Mouse (Mus musculus) Patski (cell line): Measurements from ENCODE around the gene Rufy1. TPM values are rescaled to one million over a fixed set of nuclear protein-coding genes. Genes with fewer than 3 reads are reported as not detected.
A peak's percentile ranks its signal among the peaks of the same experiment; 100 is the strongest.
"Not testable (repeated sequence)": the region's sequence is repeated elsewhere in the genome, so short reads cannot be mapped to it uniquely, and the experiment has no call there.

Source experiments
- ATAC-seq: fragments of 100-300 bp; one replicate; pipeline ENCODE4 v1.8.0; 2021
- CTCF ChIA-PET: fragments of 350-600 bp; sonication (Branson Sonifier 250); formaldehyde crosslinking; loops from one replicate; lab custom pipeline; 2022; ENCODE audit warnings: inconsistent platforms; lab: Charles Lee
- POLR2A ChIA-PET: fragments of 350-600 bp; sonication (Branson Sonifier 250); formaldehyde crosslinking; loops from one replicate; lab custom pipeline; 2022; ENCODE audit warnings: antibody characterized with exemption, inconsistent platforms; lab: Charles Lee
- DNase-seq: peaks from one replicate; pipeline ENCODE4 v3.0.0-alpha.2; 2011; ENCODE audit warnings: low read depth, low spot score
- H3K27me3 ChIP-seq: fragments of 371-371 bp; one replicate; pipeline ENCODE4 v1.5.1; 2021
- CTCF ChIP-seq: fragments of 100-300 bp; IDR thresholded peaks from one replicate; pipeline ENCODE4 v1.5.1; 2021
- in situ Hi-C: fragments of 300-500 bp; cut with MboI; formaldehyde crosslinking; loops from 3 replicates; pipeline ENCODE4 v1.11.1; 2018; ENCODE audit warnings: low pct_unique_long_range_greater_than_20kb, mixed read lengths
- polyA plus RNA-seq: library from polyadenylated mRNA; unstranded; gene quantifications from one replicate; pipeline ENCODE4 v1.2.3, GENCODE M21; 2021

The Rufy1 gene
- polyA plus RNA-seq, 1 experiment from 2014 or later = 35.8 TPM

GRCm38 (mm10) chr11:50373621-50374020 is 57.3 kb downstream of the Rufy1 start:
- DNase-seq (no peak), ATAC-seq (no peak)
- ChIA-PET CTCF (no interaction called here), POLR2A (no interaction called here)
- in situ Hi-C loops = no loop called here
- TF ChIP-seq CTCF = no peak
- H3K27me3 ChIP-seq = no peaks in the 10 kb centered on the region

- no peak for TF ChIP-seq CTCF
- in situ Hi-C loops = no loop called here
- POLR2A ChIA-PET = no interaction called here
- ATAC-seq = no peak
- CTCF ChIA-PET = interaction anchor here (1.5 kb wide), 1 partner anchor 11 kb away, joined by 5 read pairs; no protein-coding TSS in a partner anchor
- DNase-seq = no peak
- no peaks in the 10 kb centered on the region for H3K27me3 ChIP-seq
These were observed 57.8 kb downstream of the Rufy1 start for GRCm38 (mm10) chr11:50373086-50373485.

DNA sequence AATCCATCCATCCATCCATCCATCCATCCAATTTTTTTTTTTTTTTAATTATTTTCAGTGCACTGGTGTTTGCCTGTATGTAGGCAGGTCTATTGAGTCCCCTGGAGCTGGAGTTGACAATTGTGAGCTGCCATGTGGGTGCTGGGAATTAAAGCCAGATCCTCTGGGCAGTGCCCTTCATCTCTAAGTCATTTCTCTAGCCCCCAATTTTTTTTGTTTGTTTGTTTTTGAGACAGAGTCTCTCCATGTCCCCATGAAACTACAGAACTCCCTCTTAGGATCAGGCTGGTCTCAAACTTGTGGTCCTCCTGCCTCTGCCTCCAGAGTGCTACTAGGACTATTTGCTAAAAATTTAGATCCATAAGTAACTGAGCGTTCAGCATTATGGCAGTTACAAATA is 59.0 kb downstream of the Rufy1 start:
- no peak for DNase-seq
- no peak for TF ChIP-seq CTCF
- ChIA-PET POLR2A (no interaction called here), CTCF (interaction anchor here (1.0 to 1.5 kb wide), 2 partner anchors 9 to 147 kb away, joined by 3 to 5 read pairs; no protein-coding TSS in a partner anchor)
- no peak for ATAC-seq
- no peaks in the 10 kb centered on the region for H3K27me3 ChIP-seq
- in situ Hi-C loops = no loop called here

DNA sequence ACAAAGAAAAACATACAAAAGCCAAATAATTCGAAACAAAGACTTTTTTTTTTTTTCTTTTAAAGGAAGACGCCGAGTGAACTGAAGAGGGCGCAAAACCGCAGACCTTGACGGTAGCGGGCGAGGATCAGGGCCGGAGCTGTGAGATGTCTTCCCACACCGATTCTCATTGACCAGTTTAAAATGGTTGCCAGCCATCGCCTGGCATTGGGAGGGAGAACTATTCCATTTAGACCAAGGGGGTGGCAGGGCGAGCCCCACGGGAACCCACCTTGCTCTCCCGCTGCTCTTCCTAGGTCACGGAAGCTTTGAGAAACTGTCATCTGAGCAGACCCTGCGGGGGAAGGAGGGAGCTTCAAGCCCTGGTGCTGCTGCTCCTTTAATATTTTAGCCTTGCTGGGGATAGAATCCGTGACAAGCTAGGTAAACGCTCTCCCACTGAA is 59.5 kb downstream of the Rufy1 start:
- in situ Hi-C loops = no loop called here
- ChIA-PET POLR2A (no interaction called here), CTCF (interaction anchor here (1.5 kb wide), 1 partner anchor 9 kb away, joined by 5 read pairs; no protein-coding TSS in a partner anchor)
- no peak for TF ChIP-seq CTCF
- ATAC-seq (no peak), DNase-seq (no peak)
- H3K27me3 ChIP-seq = no peaks in the 10 kb centered on the region

DNA sequence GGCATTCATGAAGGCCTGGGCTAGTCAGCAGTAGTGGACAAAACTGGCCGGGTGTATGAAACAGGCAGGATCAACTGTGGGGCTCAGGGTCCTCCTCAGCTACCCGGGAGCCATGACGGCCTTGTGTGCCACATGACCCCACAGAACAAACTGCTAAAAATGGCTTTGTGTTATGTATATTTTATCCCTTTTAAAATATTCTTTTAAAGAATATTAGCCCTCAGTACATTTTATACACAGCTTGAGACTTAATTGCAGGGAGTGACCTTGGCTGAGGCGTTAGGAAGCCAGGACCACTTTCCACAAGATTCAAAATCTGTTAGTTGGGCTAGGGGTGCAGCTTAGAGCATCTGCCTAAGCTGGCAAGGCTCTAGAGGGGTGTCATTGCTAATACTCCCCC is 60.0 kb downstream of the Rufy1 start:
- no peak for TF ChIP-seq CTCF
- H3K27me3 ChIP-seq = no peaks in the 10 kb centered on the region
- DNase-seq (no peak), ATAC-seq (no peak)
- POLR2A ChIA-PET = no interaction called here
- CTCF ChIA-PET = no interaction called here
- in situ Hi-C loops = no loop called here

GRCm38 (mm10) chr11:50369360-50369911 is 61.5 kb downstream of the Rufy1 start:
- peak; percentile 50 for DNase-seq
- ChIA-PET CTCF (no interaction called here), POLR2A (no interaction called here)
- no peaks in the 10 kb centered on the region for H3K27me3 ChIP-seq
- no peak for TF ChIP-seq CTCF
- in situ Hi-C loops = loop anchor here (5.0 kb wide), 3 partner anchors 42 to 197 kb away; partner anchors contain the start of genes Canx and Mrnip
- peak; percentile 78 for ATAC-seq

- in situ Hi-C loops = loop anchor here (5.0 kb wide), 3 partner anchors 40 to 195 kb away; partner anchors contain the start of genes Canx and Mrnip
- no peak for TF ChIP-seq CTCF
- ChIA-PET POLR2A (no interaction called here), CTCF (no interaction called here)
- ATAC-seq (no peak), DNase-seq (no peak)
- no peaks in the 10 kb centered on the region for H3K27me3 ChIP-seq
These were observed 63.4 kb downstream of the Rufy1 start for GRCm38 (mm10) chr11:50367531-50367930.

DNA sequence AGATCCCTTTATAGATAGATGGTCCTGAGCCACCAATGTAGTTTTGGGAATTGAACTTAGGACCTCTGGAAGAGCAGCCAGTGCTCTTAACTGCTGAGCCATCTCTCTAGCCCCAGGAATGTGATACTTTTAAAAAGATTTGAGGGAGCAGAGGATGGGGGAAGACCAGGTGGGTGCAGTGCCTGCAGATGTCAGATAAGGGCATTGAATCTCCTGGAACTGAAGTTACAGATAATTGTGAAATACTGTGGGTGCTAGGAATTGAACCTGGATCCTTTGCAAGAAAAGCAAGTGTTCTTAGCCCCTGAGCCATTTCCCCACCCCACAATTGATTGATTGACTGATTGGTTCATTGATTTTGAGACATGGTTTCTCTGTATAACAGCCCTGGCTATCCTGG is 65.6 kb downstream of the Rufy1 start:
- H3K27me3 ChIP-seq = no peaks in the 10 kb centered on the region
- ATAC-seq (no peak), DNase-seq (no peak)
- TF ChIP-seq CTCF = no peak
- ChIA-PET CTCF (interaction anchor here (1.2 to 2.6 kb wide), 6 partner anchors 11 to 73 kb away, joined by 3 to 13 read pairs (median 6); partner anchors contain the start of genes Cby3 and Maml1), POLR2A (interaction anchor here (1.3 kb wide), 1 partner anchor 140 kb away, joined by 4 read pairs; no protein-coding TSS in a partner anchor)
- in situ Hi-C loops = loop anchor here (5.0 kb wide), 3 partner anchors 38 to 193 kb away; partner anchors contain the start of genes Canx and Mrnip

DNA sequence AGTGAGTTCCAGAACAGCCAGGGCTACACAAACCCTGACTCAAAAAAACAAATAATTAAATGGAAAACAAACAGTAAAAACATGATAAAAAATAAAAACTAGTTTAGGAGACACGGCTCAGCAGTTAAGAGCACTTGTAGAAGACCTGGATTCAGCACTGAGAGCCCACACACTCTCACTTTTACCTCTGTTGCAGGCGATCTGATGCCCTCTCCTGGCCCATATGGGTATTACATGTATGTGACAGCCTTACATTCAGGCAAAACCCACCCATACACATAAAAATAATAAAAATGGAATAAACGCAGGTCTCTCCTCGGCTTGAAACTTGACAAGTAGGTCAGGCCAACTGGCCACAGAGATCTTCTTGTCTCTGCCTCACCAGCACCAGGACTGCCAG is 66.4 kb downstream of the Rufy1 start:
- peak; percentile 84 for TF ChIP-seq CTCF
- POLR2A ChIA-PET = interaction anchor here (1.2 to 1.3 kb wide), 2 partner anchors 13 to 139 kb away, joined by 3 to 4 read pairs; no protein-coding TSS in a partner anchor
- DNase-seq (no peak), ATAC-seq (peak; percentile 49)
- no peaks in the 10 kb centered on the region for H3K27me3 ChIP-seq
- in situ Hi-C loops = no loop called here
- CTCF ChIA-PET = interaction anchor here (0.7 to 2.6 kb wide), 11 partner anchors 10 to 135 kb away, joined by 3 to 13 read pairs (median 4); partner anchors contain the start of genes Cby3 and Maml1

- DNase-seq, H3K27me3 ChIP-seq, in situ Hi-C loops, ATAC-seq: not testable (repeated sequence)
- ChIA-PET CTCF (interaction anchor here (2.4 kb wide), 1 partner anchor 11 kb away, joined by 5 read pairs; no protein-coding TSS in a partner anchor), POLR2A (interaction anchor here (0.9 kb wide), 1 partner anchor 69 kb away, joined by 3 read pairs; the partner anchor contains the start of gene Maml1)
These were observed 69.6 kb downstream of the Rufy1 start for GRCm38 (mm10) chr11:50361282-50361681.
